Mouse (Mus musculus) ES-E14 (cell line): ENCODE results near the gene Naif1. TPM values are rescaled to one million over a fixed set of nuclear protein-coding genes. Genes with fewer than 3 reads are reported as not detected.
A peak's percentile ranks its signal among the peaks of the same experiment; 100 is the strongest.

Experiments used
- DNase-seq: peaks from one replicate; pipeline ENCODE4 v3.0.0-alpha.2; 2013; ENCODE audit warnings: low read depth, low spot score
- H3K27ac ChIP-seq: 2 replicates; pipeline ENCODE4 v1.5.1; 2012; ENCODE audit warnings: low read depth, mild to moderate bottlenecking, low read length, moderate library complexity, mixed read lengths; ENCODE audit not compliant: poor library complexity, insufficient read depth, severe bottlenecking
- H3K36me3 ChIP-seq: 2 replicates; pipeline ENCODE4 v1.6.1; 2012; ENCODE audit warnings: mild to moderate bottlenecking, low read length, moderate library complexity, mixed read lengths; ENCODE audit not compliant: control insufficient read depth, poor library complexity, insufficient read depth, severe bottlenecking
- H3K4me1 ChIP-seq, 2 experiments: fragments of 150-350 bp in 1 of 2; sonication (generic) in 1 of 2; 2 replicates each; pipeline ENCODE4 v1.6.1; 2012; ENCODE audit warnings: low read length in 2 of 2, mild to moderate bottlenecking in 1 of 2, mixed read lengths in 1 of 2; ENCODE audit not compliant: control insufficient read depth in 2 of 2, insufficient read depth in 2 of 2, poor library complexity in 1 of 2
- H3K4me3 ChIP-seq, 2 experiments: fragments of 150-350 bp in 1 of 2; sonication (generic) in 1 of 2; 2 replicates each; pipeline ENCODE4 v1.5.1; 2012; ENCODE audit warnings: low read length in 2 of 2, low read depth in 1 of 2, mild to moderate bottlenecking in 1 of 2, mixed read lengths in 1 of 2; ENCODE audit not compliant: insufficient read depth in 1 of 2, poor library complexity in 1 of 2, severe bottlenecking in 1 of 2
- H3K9ac ChIP-seq: 2 replicates; pipeline ENCODE4 v1.6.1; 2012; ENCODE audit warnings: low read depth, mild to moderate bottlenecking, low read length, mixed read lengths; ENCODE audit not compliant: poor library complexity, insufficient read depth, severe bottlenecking
- H3K9me3 ChIP-seq: fragments of 150-350 bp; sonication (generic); 2 replicates; pipeline ENCODE4 v1.6.1; 2012; ENCODE audit warnings: low read depth, mild to moderate bottlenecking, low read length; ENCODE audit not compliant: control insufficient read depth, insufficient read depth
- CHD2 ChIP-seq: IDR thresholded peaks from 2 replicates; pipeline ENCODE4 v1.6.1; 2014; ENCODE audit warnings: mild to moderate bottlenecking, low read depth, low read length, inconsistent platforms
- HCFC1 ChIP-seq: IDR thresholded peaks from 2 replicates; pipeline ENCODE4 v1.6.1; 2012; ENCODE audit warnings: low read length, inconsistent platforms, borderline replicate concordance; ENCODE audit not compliant: insufficient read depth
- MAFK ChIP-seq: IDR thresholded peaks from 2 replicates; pipeline ENCODE4 v1.6.1; 2014; ENCODE audit warnings: mild to moderate bottlenecking, low read depth, low read length, inconsistent platforms; ENCODE audit not compliant: insufficient read depth
- ZC3H11A ChIP-seq: IDR thresholded peaks from 2 replicates; pipeline ENCODE4 v1.6.1; 2012; ENCODE audit warnings: low read depth, mild to moderate bottlenecking, inconsistent platforms, low read length, borderline replicate concordance
- ZNF384 ChIP-seq: IDR thresholded peaks from 2 replicates; pipeline ENCODE4 v1.6.1; 2012; ENCODE audit warnings: low read depth, low read length, inconsistent platforms
- in situ Hi-C, 2 experiments: fragments of 600-800 bp; cut with MboI; formaldehyde crosslinking; loops; one replicate each; pipeline ENCODE4 v1.15.1; 2025; ENCODE audit warnings: low sequenced_read_pairs in 2 of 2, inconsistent platforms in 1 of 2; ENCODE audit not compliant: unreplicated experiment in 2 of 2
- total RNA-seq: library from RNA; depleted of rRNA; stranded (reverse); fragments of 300-350 nt; gene quantifications from 2 replicates; pipeline ENCODE4 v1.2.3, GENCODE M21; 2012

Naif1 gene
- total RNA-seq, 1 experiment, result 2.5 TPM

- no peak overlapping the region for H3K9ac ChIP-seq
- no peaks in the 10 kb centered on the region for H3K9me3 ChIP-seq
- no peak for TF ChIP-seq MAFK
- TF ChIP-seq ZNF384, result no peak
- TF ChIP-seq HCFC1, result no peak
- no peak for TF ChIP-seq ZC3H11A
- TF ChIP-seq CHD2, result no peak
- H3K27ac ChIP-seq, result no peak overlapping the region
- no peak for DNase-seq
- in situ Hi-C loops, result no loop called here
- H3K36me3 ChIP-seq, result peaks cover 22% of the 10 kb centered on the region; the same call in 1 of the 2 replicates
- H3K4me1 ChIP-seq, result peaks cover 0 to 4% of the 10 kb centered on the region in 2 experiments; a peak in 1 of 4 replicates
- no peak overlapping the region for H3K4me3 ChIP-seq
Measured at GRCm38 (mm10) chr2:32420647-32421046, 29.6 kb upstream of the Naif1 start.

GRCm38 (mm10) chr2:32421851-32422251, 28.4 kb upstream of the Naif1 start:
- H3K27ac ChIP-seq, result no peak overlapping the region
- in situ Hi-C loops, result no loop called here
- peaks cover 11% of the 10 kb centered on the region; the same call in 1 of the 2 replicates for H3K36me3 ChIP-seq

GRCm38 (mm10) chr2:32423481-32424331, 26.6 kb upstream of the Naif1 start:
- TF ChIP-seq ZNF384, result peak; percentile 93
- TF ChIP-seq MAFK, result no peak
- TF ChIP-seq CHD2, result peak; percentile 47; the same call in 1 of the 2 replicates
- peak; percentile 55 for DNase-seq
- Histone ChIP-seq H3K9me3 (no peaks in the 10 kb centered on the region), H3K27ac (no peak overlapping the region; the same call in 1 of the 2 replicates), H3K4me1 (peaks cover 0 to 4% of the 10 kb centered on the region in 2 experiments; a peak in 1 of 4 replicates), H3K36me3 (peaks cover 2% of the 10 kb centered on the region; the same call in 1 of the 2 replicates), H3K9ac (peak overlapping the region; percentile 14; the same call in 1 of the 2 replicates), H3K4me3 (peak overlapping the region; percentile 39 to 41; a peak in 3 of 4 replicates)
- in situ Hi-C loops, result no loop called here

More at GRCm38 (mm10) chr2:32421851-32422251, 28.4 kb upstream of the Naif1 start:
- TF ChIP-seq ZNF384 (no peak), MAFK (no peak), HCFC1 (no peak)
- no peak for DNase-seq
- no peak overlapping the region for H3K4me3 ChIP-seq
- H3K9me3 ChIP-seq, result no peaks in the 10 kb centered on the region
- peaks cover 0 to 4% of the 10 kb centered on the region in 2 experiments; a peak in 1 of 4 replicates for H3K4me1 ChIP-seq
- H3K9ac ChIP-seq, result no peak overlapping the region

GRCm38 (mm10) chr2:32424796-32425195, 25.5 kb upstream of the Naif1 start:
- in situ Hi-C loops, result no loop called here
- no peaks in the 10 kb centered on the region for H3K9me3 ChIP-seq
- H3K4me3 ChIP-seq, result no peak overlapping the region
- DNase-seq, result no peak
- H3K36me3 ChIP-seq, result peaks cover 2% of the 10 kb centered on the region; the same call in 1 of the 2 replicates
- H3K9ac ChIP-seq, result no peak overlapping the region
- no peak overlapping the region for H3K27ac ChIP-seq
- H3K4me1 ChIP-seq, result peaks cover 0 to 4% of the 10 kb centered on the region in 2 experiments; a peak in 1 of 4 replicates
- no peak for TF ChIP-seq CHD2
- no peak for TF ChIP-seq ZNF384
- no peak for TF ChIP-seq MAFK
- TF ChIP-seq HCFC1, result no peak
- TF ChIP-seq ZC3H11A, result no peak
